Mouse (Mus musculus) layer of hippocampus, adult 8-10 months (tissue): ENCODE results near the gene Olfr632. TPM values are rescaled to one million over a fixed set of nuclear protein-coding genes. Genes with fewer than 3 reads are reported as not detected.
"Not testable (repeated sequence)": the region's sequence is repeated elsewhere in the genome, so short reads cannot be mapped to it uniquely, and the experiment has no call there.

ENCODE experiments used
- DNase-seq, 2 experiments: peaks; one replicate each; pipeline ENCODE4 v3.0.0; 2022; ENCODE audit warnings: low spot score in 2 of 2
- total RNA-seq, 4 experiments: library from RNA; stranded (reverse); gene quantifications; 2 replicates each; pipeline ENCODE4 v1.2.4; 2022

Olfr632 gene
- not detected for total RNA-seq

DNA sequence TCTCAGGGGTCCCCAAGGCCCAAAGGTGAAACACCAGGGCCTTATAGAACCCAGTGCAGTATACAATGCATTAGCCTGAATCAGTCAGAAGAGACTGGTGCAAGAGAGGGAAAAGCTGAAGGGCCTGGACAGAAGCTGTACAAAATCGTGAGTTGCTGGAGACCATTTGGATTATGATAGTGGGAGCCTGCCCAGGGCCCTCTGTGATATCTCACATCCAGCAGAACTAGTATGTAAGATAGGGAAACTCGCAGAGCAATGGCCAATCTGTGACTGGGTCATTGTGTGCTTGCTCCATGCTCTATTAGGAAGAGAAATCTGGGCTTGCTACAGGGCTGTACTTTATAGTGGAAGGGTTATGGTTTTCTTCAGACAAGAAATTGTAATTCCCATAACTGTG lies at the start of gene Olfr632:
Gene Olfr632, plus strand, starts transcription at position 84 of the 400 bp plus-strand sequence.
- no peak for DNase-seq

DNA sequence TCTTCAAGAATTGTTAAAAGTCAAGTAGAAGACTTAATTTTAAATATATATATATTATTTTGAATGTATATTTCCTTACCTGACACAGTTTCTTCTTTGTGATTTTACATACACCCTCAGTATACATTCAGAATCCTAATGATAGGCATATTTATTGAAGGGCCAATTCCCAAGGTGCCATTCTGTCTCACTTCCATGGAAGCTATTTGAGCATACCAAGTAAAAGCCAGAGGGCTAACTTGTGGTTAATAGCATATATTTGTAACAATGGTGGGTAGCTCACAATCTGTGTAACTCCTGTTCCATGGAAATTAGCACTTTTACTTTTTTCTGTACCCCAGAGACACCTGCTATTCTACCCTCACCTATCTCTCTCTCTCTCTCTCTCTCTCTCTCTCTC lies 48.0 kb upstream of the Olfr632 start, which contains the start of gene Olfr66:
Gene Olfr66, minus strand, starts transcription at position 101 of the 400 bp plus-strand sequence.
- no peak for DNase-seq

GRCm38 (mm10) chr7:103894385-103894784 lies 39.8 kb upstream of the Olfr632 start, which contains the start of gene Olfr64:
Olfr64 (minus strand) TSS chr7:103894485.
- DNase-seq: no peak

DNA sequence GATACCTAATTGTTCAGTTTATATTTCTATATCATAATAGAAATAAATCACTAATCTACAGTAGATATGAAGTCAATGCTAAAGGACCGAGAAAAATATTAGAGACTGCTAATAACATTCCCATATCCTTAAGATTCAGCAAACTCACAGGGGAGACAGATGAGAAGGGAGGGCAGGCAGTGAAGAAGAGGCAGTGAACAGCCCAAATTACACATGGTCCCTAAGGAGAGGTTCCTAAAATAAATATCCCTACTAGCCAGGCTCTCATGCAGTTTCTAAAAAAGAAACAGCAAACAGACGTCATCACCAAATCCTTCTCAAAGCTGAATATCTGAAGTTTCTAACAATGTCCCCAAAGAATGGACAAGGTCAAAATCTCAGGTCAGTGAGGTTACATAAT lies 31.0 kb upstream of the Olfr632 start, which contains the start of gene Olfr65:
Gene Olfr65, plus strand, starts transcription at position 301 of the 400 bp plus-strand sequence.
- DNase-seq: no peak

- DNase-seq: no peak
These were observed 24.1 kb upstream of the Olfr632 start for GRCm38 (mm10) chr7:103910047-103910446.

- DNase-seq: no peak
These were observed 21.1 kb upstream of the Olfr632 start for GRCm38 (mm10) chr7:103912969-103913511.

DNA sequence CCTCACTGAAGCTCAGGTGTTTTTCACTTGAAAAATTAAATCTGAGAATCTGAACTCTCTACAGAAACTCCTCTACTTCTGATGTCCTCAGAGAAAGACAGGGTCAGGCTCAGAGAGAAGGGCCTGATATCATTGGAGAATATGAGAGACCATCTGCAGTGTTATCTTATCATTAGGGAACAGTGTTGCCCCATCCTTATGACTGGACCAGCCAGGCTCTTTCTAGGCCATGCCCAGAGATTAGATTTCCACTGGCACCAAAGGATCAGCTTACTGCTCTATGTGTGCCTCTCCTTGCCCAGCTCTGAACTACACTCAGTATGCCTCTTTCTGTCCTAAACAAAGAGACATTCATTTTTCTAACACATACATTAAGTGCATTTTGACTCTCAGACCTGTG lies 18.8 kb upstream of the Olfr632 start:
- DNase-seq: no peak

DNA sequence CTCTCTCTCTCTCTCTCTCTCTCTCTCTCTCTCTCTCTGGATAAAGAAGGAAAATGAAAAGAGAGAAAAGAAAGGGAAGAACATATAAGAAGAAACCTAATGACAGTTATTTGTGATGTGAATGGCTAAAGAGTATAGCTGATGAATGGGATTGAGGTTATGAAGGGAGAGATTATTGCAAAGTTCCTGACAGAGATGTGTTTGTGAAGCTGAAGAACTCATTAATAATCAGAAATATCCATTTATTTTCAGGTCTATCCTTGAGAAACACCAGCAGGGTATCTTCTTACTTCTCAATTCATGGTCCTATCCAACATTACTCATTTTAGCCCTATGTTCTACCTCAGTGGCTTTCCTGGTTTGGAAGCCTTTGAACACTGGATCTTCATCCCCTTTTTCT lies 5.6 kb upstream of the Olfr632 start, which contains the start of gene Olfr631:
Gene Olfr631, plus strand, starts transcription at position 301 of the 400 bp plus-strand sequence.
- DNase-seq: no peak

- no peak for DNase-seq
These were observed 8.6 kb downstream of the Olfr632 start for GRCm38 (mm10) chr7:103942730-103943129.

DNA sequence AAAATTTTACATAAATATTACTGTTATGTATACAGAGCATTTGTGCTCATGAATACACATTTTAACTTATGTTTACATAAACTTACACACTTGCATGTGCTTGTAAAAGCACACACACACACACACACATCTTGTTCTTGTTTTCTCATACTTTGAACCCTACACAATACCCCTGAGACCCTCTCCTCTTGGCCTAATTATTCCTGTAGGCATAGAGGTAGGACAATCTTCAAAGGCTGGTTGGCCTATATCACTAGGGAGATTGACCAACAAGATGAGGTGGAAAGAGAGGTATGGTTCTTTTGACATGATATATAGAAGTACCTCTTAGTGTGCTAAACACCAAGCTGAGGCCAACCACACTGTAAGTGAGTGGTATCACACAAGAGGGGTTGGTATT lies 10.0 kb downstream of the Olfr632 start, which contains the start of gene Olfr633:
Gene Olfr633, plus strand, starts transcription at position 301 of the 400 bp plus-strand sequence.
- DNase-seq: no peak

GRCm38 (mm10) chr7:103966873-103967272 lies 32.7 kb downstream of the Olfr632 start:
- DNase-seq: not testable (repeated sequence)

- DNase-seq: no peak
These were observed 36.7 kb downstream of the Olfr632 start, which contains the start of gene Olfr635 for GRCm38 (mm10) chr7:103970852-103971251. Olfr635 (plus strand) TSS chr7:103971152.

- no peak for DNase-seq
These were observed 37.6 kb downstream of the Olfr632 start for GRCm38 (mm10) chr7:103971782-103972181.

Other genes with a start within 250 kb of the Olfr632 start
- not detected for gene Olfr243, start 219.7 kb upstream of the Olfr632 start, total RNA-seq
- gene Olfr628, start 204.0 kb upstream of the Olfr632 start, total RNA-seq: not detected
- not detected for gene Olfr629, start 189.4 kb upstream of the Olfr632 start, total RNA-seq
- gene Olfr630, start 177.0 kb upstream of the Olfr632 start, total RNA-seq: not detected
- not detected for gene Olfr69, start 162.8 kb upstream of the Olfr632 start, total RNA-seq
- not detected for gene Olfr68, start 154.6 kb upstream of the Olfr632 start, total RNA-seq
- gene Olfr67, start 142.5 kb upstream of the Olfr632 start, total RNA-seq: not detected
- 10 to 100 TPM; 18.7 to 28.1 (median 21.1) TPM for gene Hbb-bt, start 120.4 kb upstream of the Olfr632 start, total RNA-seq
- gene Hbb-bs, start 106.3 kb upstream of the Olfr632 start, total RNA-seq: 100 to 1,000 TPM; 155 to 350 (median 222) TPM
- gene Hbb-bh2, start 93.8 kb upstream of the Olfr632 start, total RNA-seq: not detected
- gene Hbb-bh1, start 91.2 kb upstream of the Olfr632 start, total RNA-seq: not detected
- gene Hbb-y, start 81.1 kb upstream of the Olfr632 start, total RNA-seq: not detected
- not detected for gene Olfr66, start 48.1 kb upstream of the Olfr632 start, total RNA-seq
- gene Olfr64, start 39.9 kb upstream of the Olfr632 start, total RNA-seq: not detected
- not detected for gene Olfr65, start 30.9 kb upstream of the Olfr632 start, total RNA-seq
- not detected for gene Olfr631, start 5.5 kb upstream of the Olfr632 start, total RNA-seq
- gene Olfr633, start 10.1 kb downstream of the Olfr632 start, total RNA-seq: not detected
- under 1 TPM in 3 of 4 experiments, not detected in 1; 0.04 to 0.05 (median 0.04) TPM for gene Olfr635, start 36.8 kb downstream of the Olfr632 start, total RNA-seq
- gene Olfr638, start 64.4 kb downstream of the Olfr632 start, total RNA-seq: not detected
- gene Olfr639, start 83.0 kb downstream of the Olfr632 start, total RNA-seq: under 1 TPM in 3 of 4 experiments, not detected in 1; 0.06 to 0.31 (median 0.18) TPM
- gene Olfr640, start 91.2 kb downstream of the Olfr632 start, total RNA-seq: not detected
- gene Olfr641, start 101.1 kb downstream of the Olfr632 start, total RNA-seq: not detected
- gene Olfr642, start 118.3 kb downstream of the Olfr632 start, total RNA-seq: not detected
- not detected for gene 4930516K23Rik, start 127.1 kb downstream of the Olfr632 start, total RNA-seq
- not detected for gene Olfr644, start 137.5 kb downstream of the Olfr632 start, total RNA-seq
- gene Olfr645, start 151.1 kb downstream of the Olfr632 start, total RNA-seq: not detected
- not detected for gene Olfr646, start 170.5 kb downstream of the Olfr632 start, total RNA-seq
- gene Ubqln5, start 195.5 kb downstream of the Olfr632 start, total RNA-seq: not detected
- gene Olfr643, start 203.1 kb downstream of the Olfr632 start, total RNA-seq: not detected
- not detected for gene Ubqln3, start 208.9 kb downstream of the Olfr632 start, total RNA-seq
- gene Ubqlnl, start 216.2 kb downstream of the Olfr632 start, total RNA-seq: not detected
- gene Olfm5, start 230.5 kb downstream of the Olfr632 start, total RNA-seq: not detected
- under 1 TPM; 0.14 to 0.31 (median 0.22) TPM for gene Olfr648, start 249.0 kb downstream of the Olfr632 start, total RNA-seq